In genomic region chr13:44795891-44796290, GRCm38 (mm10) we compare ENCODE assay signal across 16 mouse cellular contexts.
A peak's percentile ranks its signal among the peaks of the same experiment; 100 is the strongest.
DNase-seq lines count a peak whose midpoint lies in the region; ATAC-seq lines count a peak whose summit lies in the region.
"Had no signal": no experiment of that assay in that cellular context is flagged by ENCODE, and none has a peak within 500 bp of the region (broad histone marks: within the 10 kb centered on the region; RNA-seq: fewer than 3 reads in every experiment).

No protein-coding gene starts in this region.

- no peak overlapping the region for H3K4me2 ChIP-seq in heart, embryonic 12.5 days
- 0 out of 2 replicates have a peak overlapping the region, but pooled peaks have one; percentile 0 for H3K4me2 ChIP-seq in hindbrain, embryonic 13.5 days
- H3K4me2 ChIP-seq: liver, embryonic 13.5 days had no signal

- DNase-seq in heart, postnatal 25 days (ENCODE audit: low spot score): no peak
- DNase-seq in testis, postnatal 10 days (ENCODE audit: low spot score): peak; percentile 43
- DNase-seq in testis, postnatal 14 days (ENCODE audit: low spot score): no peak
- DNase-seq in right cerebral cortex, postnatal 4 days: no peak
- DNase-seq in adrenal gland, postnatal 4 days (ENCODE audit: low spot score in 2 of 2): no peak
- DNase-seq in urinary bladder, postnatal 14 days (ENCODE audit: low spot score): no peak
- DNase-seq: B cell, adult 2 months; cerebellum, postnatal 14 days; heart, postnatal 14 days; liver, embryonic 13.5 days; lung, postnatal 14 days had no signal

- ATAC-seq in heart, embryonic 12.5 days (ENCODE audit: insufficient number of reproducible peaks, low FRiP score): no peak
- no peak for ATAC-seq in hindbrain, embryonic 13.5 days (ENCODE audit: low FRiP score)
- ATAC-seq: activated CD4-positive, CD25-positive, alpha-beta regulatory T cell, adult 4 months had no signal

- 74% methylated on average over 3 of the region's 3 CpGs for WGBS in heart, embryonic 12.5 days
- 21% methylated on average over 3 of the region's 3 CpGs for WGBS in hindbrain, embryonic 13.5 days

- H3K9me3 ChIP-seq in heart, embryonic 12.5 days (replicated peaks): no peaks in the 10 kb centered on the region
- no peaks in the 10 kb centered on the region for H3K9me3 ChIP-seq in hindbrain, embryonic 13.5 days
- H3K9me3 ChIP-seq: G1E; liver, embryonic 13.5 days had no signal

- peaks cover 58% of the 10 kb centered on the region for H3K4me1 ChIP-seq in heart, embryonic 12.5 days (replicated peaks)
- H3K4me1 ChIP-seq in hindbrain, embryonic 13.5 days (replicated peaks): peaks cover 25% of the 10 kb centered on the region

- no peaks in the 10 kb centered on the region for H3K27me3 ChIP-seq in heart, embryonic 12.5 days (replicated peaks)
- H3K27me3 ChIP-seq in hindbrain, embryonic 13.5 days: no peaks in the 10 kb centered on the region
- H3K27me3 ChIP-seq: liver, embryonic 13.5 days had no signal

- H3K9ac ChIP-seq in heart, embryonic 12.5 days: no peak overlapping the region
- H3K9ac ChIP-seq in hindbrain, embryonic 13.5 days: no peak overlapping the region
- H3K9ac ChIP-seq: liver, embryonic 13.5 days had no signal

- no peak overlapping the region for H3K4me3 ChIP-seq in heart, embryonic 12.5 days
- no peak overlapping the region for H3K4me3 ChIP-seq in hindbrain, embryonic 13.5 days
- H3K4me3 ChIP-seq: liver, embryonic 13.5 days; myocyte had no signal

- H3K36me3 ChIP-seq in heart, embryonic 12.5 days: no peaks in the 10 kb centered on the region
- H3K36me3 ChIP-seq in hindbrain, embryonic 13.5 days: no peaks in the 10 kb centered on the region
- H3K36me3 ChIP-seq: liver, embryonic 13.5 days had no signal

- peak overlapping the region; percentile 33; the same call in 1 of the 2 replicates for H3K27ac ChIP-seq in heart, embryonic 12.5 days (ENCODE audit: poor library complexity, severe bottlenecking)
- no peak overlapping the region for H3K27ac ChIP-seq in hindbrain, embryonic 13.5 days
- H3K27ac ChIP-seq: liver, embryonic 13.5 days had no signal

- intact Hi-C loops in heart, postnatal 25 days (cut with DNase I): loop anchor here (5.0 kb wide), 1 partner anchor 36 kb away; no protein-coding TSS in a partner anchor
